9 mouse cellular contexts compared by ENCODE assay signal in genomic region chr1:107635936-107636335, GRCm38 (mm10). TPM values are rescaled to one million over a fixed set of nuclear protein-coding genes. Genes with fewer than 3 reads are reported as not detected.
DNase-seq lines count a peak whose midpoint lies in the region; ATAC-seq and TF ChIP-seq lines count a peak whose summit lies in the region.
"Had no signal": no experiment of that assay in that cellular context is flagged by ENCODE, and none has a peak within 500 bp of the region (broad histone marks: within the 10 kb centered on the region; RNA-seq: fewer than 3 reads in every experiment).

No protein-coding gene starts in this region.

- H3K36me3 ChIP-seq in hindbrain, embryonic 13.5 days, result no peaks in the 10 kb centered on the region
- H3K36me3 ChIP-seq in hindbrain, embryonic 10.5 days, result no peaks in the 10 kb centered on the region
- no peaks in the 10 kb centered on the region for H3K36me3 ChIP-seq in hindbrain, embryonic 15.5 days

- H3K27ac ChIP-seq in hindbrain, embryonic 13.5 days, result no peak overlapping the region
- no peak overlapping the region for H3K27ac ChIP-seq in hindbrain, embryonic 10.5 days
- no peak overlapping the region for H3K27ac ChIP-seq in hindbrain, embryonic 15.5 days (replicated peaks)

- no peaks in the 10 kb centered on the region for H3K4me1 ChIP-seq in hindbrain, embryonic 13.5 days (replicated peaks)
- no peaks in the 10 kb centered on the region for H3K4me1 ChIP-seq in hindbrain, embryonic 10.5 days (replicated peaks)
- no peaks in the 10 kb centered on the region for H3K4me1 ChIP-seq in hindbrain, embryonic 15.5 days (replicated peaks)

- H3K27me3 ChIP-seq in hindbrain, embryonic 13.5 days, result no peaks in the 10 kb centered on the region
- no peaks in the 10 kb centered on the region for H3K27me3 ChIP-seq in hindbrain, embryonic 10.5 days (ENCODE audit: insufficient read depth, poor library complexity, severe bottlenecking)
- H3K27me3 ChIP-seq in Patski, result no peaks in the 10 kb centered on the region
- no peaks in the 10 kb centered on the region for H3K27me3 ChIP-seq in hindbrain, embryonic 15.5 days

- ATAC-seq in hindbrain, embryonic 13.5 days (ENCODE audit: low FRiP score), result 0 out of 2 replicates have a peak, but pooled peaks have one; percentile 63
- no peak for ATAC-seq in Patski
- ATAC-seq in hindbrain, embryonic 15.5 days (ENCODE audit: low FRiP score, low read depth), result peak; percentile 61

- WGBS in hindbrain, embryonic 13.5 days, result 30% methylated on average over 4 of the region's 4 CpGs
- WGBS in hindbrain, embryonic 10.5 days, result 47% methylated on average over 4 of the region's 4 CpGs
- whole genome bisulfite sequencing in hindbrain, embryonic 15.5 days, result 35% methylated on average over 4 of the region's 4 CpGs

- POLR2A ChIA-PET in Patski (lab: Charles Lee), result interaction anchor here (0.7 kb wide), 1 partner anchor 1196 kb away, joined by 3 read pairs; no protein-coding TSS in a partner anchor

- H3K4me3 ChIP-seq in hindbrain, embryonic 13.5 days, result no peak overlapping the region
- H3K4me3 ChIP-seq in hindbrain, embryonic 10.5 days, result no peak overlapping the region
- H3K4me3 ChIP-seq in hindbrain, embryonic 15.5 days, result no peak overlapping the region

- TF ChIP-seq CTCF in Patski (IDR thresholded peaks at IDR 0.05), result peak; percentile 46

- CTCF ChIA-PET in Patski (lab: Charles Lee), result interaction anchor here (0.9 to 1.4 kb wide), 2 partner anchors 11 to 1192 kb away, joined by 3 to 4 read pairs; no protein-coding TSS in a partner anchor

- no peak overlapping the region for H3K9ac ChIP-seq in hindbrain, embryonic 13.5 days
- no peak overlapping the region for H3K9ac ChIP-seq in hindbrain, embryonic 15.5 days

- no peaks in the 10 kb centered on the region for H3K9me3 ChIP-seq in hindbrain, embryonic 13.5 days
- H3K9me3 ChIP-seq in hindbrain, embryonic 10.5 days, result no peaks in the 10 kb centered on the region
- H3K9me3 ChIP-seq in hindbrain, embryonic 15.5 days, result no peaks in the 10 kb centered on the region

- in situ Hi-C loops in Patski (cut with MboI; ENCODE audit: low pct_unique_long_range_greater_than_20kb), result loop anchor here (5.0 kb wide), 1 partner anchor 1191 kb away; no protein-coding TSS in a partner anchor

- H3K4me2 ChIP-seq in hindbrain, embryonic 13.5 days, result no peak overlapping the region
- no peak overlapping the region for H3K4me2 ChIP-seq in hindbrain, embryonic 15.5 days

- DNase-seq in hindbrain, embryonic 10.5 days (ENCODE audit: low spot score), result no peak
- DNase-seq in 3T3-L1 (ENCODE audit: low read depth, low spot score) (peak; percentile 58), Patski (ENCODE audit: low read depth, low spot score) (no peak)
- no peak for DNase-seq in adrenal gland, postnatal 25 days
- DNase-seq in ovary, postnatal 14 days (ENCODE audit: low spot score), result no peak
- DNase-seq in thymus, postnatal 0 days (ENCODE audit: low spot score), result no peak
- DNase-seq: left cerebral cortex, postnatal 4 days had no signal

RNA-seq across cellular contexts. Expression of gene Serpinb8, which starts 46.1 kb away (rescaled TPM):
- polyA plus RNA-seq in hindbrain, embryonic 13.5 days (2015; fragmentation: Nextera tagmentation; extraction: Ambion mirVana), result 0.72 and 0.86 TPM in 2 replicates
- polyA plus RNA-seq in hindbrain, embryonic 10.5 days (2016; fragmentation: Nextera tagmentation; extraction: Ambion mirVana), result 2.0 and 2.8 TPM in 2 replicates
- polyA plus RNA-seq in Patski (2021), result 37.6 TPM
- 0.67 and 1.1 TPM in 2 replicates for polyA plus RNA-seq in hindbrain, embryonic 15.5 days (2015; fragmentation: Nextera tagmentation; extraction: Ambion mirVana)
- 3.5 and 5.2 TPM in 2 replicates for total RNA-seq in adrenal gland, postnatal 25 days (2021)
- 0.86 and 1.5 TPM in 2 replicates for polyA plus RNA-seq in thymus, postnatal 0 days (2015; fragmentation: Nextera tagmentation; extraction: Ambion mirVana)

Comparison
In these comparisons a context has a peak if more than half of its experiments do, and no peak if none do; other contexts are left out.
1. RNA of gene Serpinb8, which starts 46.1 kb away (polyA plus RNA-seq): 37.6 TPM in Patski (single experiment); 2.0 to 2.8 TPM in hindbrain, embryonic 10.5 days, 0.67 to 1.1 TPM in hindbrain, embryonic 15.5 days, 0.86 to 1.5 TPM in thymus, postnatal 0 days and 0.72 to 0.86 TPM in hindbrain, embryonic 13.5 days; every median in the first group is over 10 times any median in the second.